Mouse (Mus musculus): ENCODE data around the gene Krt32.

The Krt32 gene

GRCm38 (mm10) chr11:100050451-100050850, 37.6 kb downstream of the Krt32 start, which contains the start of gene Krt31:
Krt31 (minus strand) TSS chr11:100050551.
- DNase-seq = no peak

DNA sequence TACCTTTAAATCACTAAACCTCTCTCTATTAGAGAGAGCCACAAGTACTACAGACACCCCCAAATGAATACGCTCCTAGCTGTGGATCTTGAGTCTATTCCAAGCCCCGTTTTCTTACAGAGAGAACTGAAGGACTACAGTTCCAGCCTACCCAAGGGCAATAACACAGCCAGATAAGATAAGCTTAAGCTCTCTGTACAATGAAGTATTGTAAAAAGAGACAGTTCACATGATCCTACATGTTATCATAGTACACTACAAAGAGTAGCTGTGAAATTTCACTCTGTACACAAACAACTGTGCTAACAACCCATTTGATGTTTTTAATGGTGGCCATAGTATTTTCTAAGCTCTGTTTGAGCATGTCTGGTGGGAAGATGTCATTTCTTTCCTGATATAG, 40.8 kb downstream of the Krt32 start:
- no peak for DNase-seq

DNA sequence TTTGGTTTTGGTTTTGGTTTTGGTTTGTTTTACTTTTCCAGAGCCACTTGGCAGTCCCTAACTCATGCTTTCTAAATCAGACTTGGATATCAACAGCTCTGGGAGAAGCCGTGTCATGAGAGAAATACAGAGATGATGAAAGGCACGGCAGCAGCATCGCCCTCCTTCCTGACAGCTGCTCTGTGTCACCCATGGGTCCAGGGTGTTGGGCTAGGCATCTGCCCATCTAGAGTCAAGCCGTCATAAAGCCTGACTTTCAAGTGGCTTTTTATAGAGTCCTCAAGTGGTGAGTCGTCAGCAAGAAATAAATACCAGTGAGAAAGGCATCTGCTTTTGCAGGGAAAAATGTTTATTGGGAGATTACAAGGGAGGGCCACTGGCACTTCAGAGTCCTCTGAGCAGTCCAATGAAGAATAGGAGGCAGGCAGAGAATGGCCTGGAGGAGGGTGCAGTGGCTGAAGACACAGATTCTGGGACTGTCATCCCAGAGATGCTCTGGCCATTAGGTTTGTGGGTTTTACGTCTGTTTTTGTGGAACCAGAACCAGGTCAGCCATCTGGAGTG, 41.6 kb downstream of the Krt32 start:
- DNase-seq = no peak

DNA sequence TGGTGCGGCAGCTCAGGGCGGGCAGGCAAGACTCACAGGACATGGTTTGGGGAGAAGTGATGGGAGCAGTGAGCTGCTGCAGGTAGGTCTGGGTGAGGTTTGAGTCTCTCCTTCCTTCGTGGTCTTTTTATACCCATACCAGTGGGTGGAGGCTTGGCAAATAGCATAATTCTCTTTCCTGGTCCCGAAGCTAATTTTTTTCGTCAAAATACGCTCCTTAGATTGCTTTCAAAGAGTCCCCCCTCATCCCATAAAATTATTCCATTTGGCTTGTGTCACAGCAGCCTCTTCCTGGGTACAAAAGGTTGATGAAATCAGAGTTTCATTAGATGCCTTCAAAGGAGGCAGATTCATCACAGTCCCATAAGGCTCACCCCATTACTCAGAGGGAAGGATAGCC, 46.6 kb downstream of the Krt32 start, which contains the start of gene Krt34:
Krt34 (minus strand) TSS at position 101 of the 400 bp plus-strand sequence.
- no peak for DNase-seq
